Mouse (Mus musculus) lung, adult 2 months (tissue): ENCODE measurements at regions not wholly inside any gene's neighbourhood (a gene's known extent, or its start where the extent isn't known, plus 50 kb on each side); places are given as distances from the start of the nearest gene placed in this dataset.
"Not testable (repeated sequence)": the region's sequence is repeated elsewhere in the genome, so short reads cannot be mapped to it uniquely, and the experiment has no call there.

Source experiments
- CTCF ChIP-seq: fragments of 200-500 bp; IDR thresholded peaks from 2 replicates; pipeline ENCODE4 v1.5.1; 2011; ENCODE audit warnings: mild to moderate bottlenecking, low read length, control low read depth; ENCODE audit not compliant: insufficient read depth
- POLR2A ChIP-seq: fragments of 200-500 bp; IDR thresholded peaks from 2 replicates; pipeline ENCODE4 v1.6.1; 2011; ENCODE audit warnings: low read depth, mild to moderate bottlenecking, control low read depth, low read length, borderline replicate concordance; ENCODE audit errors: extremely low read depth

GRCm38 (mm10) chr4:131178642-131179041 lies 234.5 kb downstream of the Matn1 start:
- not testable (repeated sequence) for TF ChIP-seq CTCF, POLR2A
